Mouse (Mus musculus) testis, adult 2 months (tissue): ENCODE measurements around the gene Abl1. TPM values are rescaled to one million over a fixed set of nuclear protein-coding genes. Genes with fewer than 3 reads are reported as not detected.

ENCODE experiments used
- H3K27ac ChIP-seq: fragments of 200-500 bp; 2 replicates; pipeline ENCODE4 v1.5.1; 2012; ENCODE audit warnings: low read depth, low read length; ENCODE audit not compliant: control insufficient read depth, insufficient read depth
- H3K27me3 ChIP-seq: fragments of 200-500 bp; 2 replicates; pipeline ENCODE4 v1.6.1; 2012; ENCODE audit warnings: mild to moderate bottlenecking, low read length, moderate library complexity; ENCODE audit not compliant: control insufficient read depth, insufficient read depth
- H3K36me3 ChIP-seq: fragments of 200-500 bp; 2 replicates; pipeline ENCODE4 v1.6.1; 2012; ENCODE audit warnings: mild to moderate bottlenecking, low read length; ENCODE audit not compliant: control insufficient read depth, insufficient read depth
- H3K4me1 ChIP-seq: fragments of 200-500 bp; 2 replicates; pipeline ENCODE4 v1.6.1; 2012; ENCODE audit warnings: low read length; ENCODE audit not compliant: control insufficient read depth, insufficient read depth
- H3K4me3 ChIP-seq: fragments of 200-500 bp; 2 replicates; pipeline ENCODE4 v1.5.1; 2012; ENCODE audit warnings: low read depth, mild to moderate bottlenecking, low read length, moderate library complexity, mixed read lengths; ENCODE audit not compliant: control insufficient read depth
- CTCF ChIP-seq: fragments of 200-500 bp; IDR thresholded peaks from 2 replicates; pipeline ENCODE4 v1.5.1; 2012; ENCODE audit warnings: low read depth, mild to moderate bottlenecking, inconsistent platforms, low read length, moderate library complexity; ENCODE audit not compliant: control insufficient read depth, insufficient read depth, insufficient replicate concordance
- POLR2A ChIP-seq: fragments of 200-500 bp; IDR thresholded peaks from 2 replicates; pipeline ENCODE4 v1.6.1; 2012; ENCODE audit warnings: low read depth, mild to moderate bottlenecking, inconsistent platforms, low read length, moderate library complexity; ENCODE audit not compliant: control insufficient read depth
- polyA plus RNA-seq: library from polyadenylated mRNA; depleted of rRNA; stranded (reverse); fragments of >200 nt; gene quantifications from 2 replicates; pipeline ENCODE4 v1.2.3, GENCODE M21; 2012

Gene Abl1
- polyA plus RNA-seq, 1 experiment = 47.4 TPM

GRCm38 (mm10) chr2:31806639-31807382, 118.6 kb downstream of the Abl1 start:
- Histone ChIP-seq H3K27me3 (no peaks in the 10 kb centered on the region), H3K27ac (no peak overlapping the region), H3K4me1 (no peaks in the 10 kb centered on the region), H3K36me3 (peaks cover 2% of the 10 kb centered on the region), H3K4me3 (no peak overlapping the region)
- TF ChIP-seq CTCF = no peak
- no peak for TF ChIP-seq POLR2A

DNA sequence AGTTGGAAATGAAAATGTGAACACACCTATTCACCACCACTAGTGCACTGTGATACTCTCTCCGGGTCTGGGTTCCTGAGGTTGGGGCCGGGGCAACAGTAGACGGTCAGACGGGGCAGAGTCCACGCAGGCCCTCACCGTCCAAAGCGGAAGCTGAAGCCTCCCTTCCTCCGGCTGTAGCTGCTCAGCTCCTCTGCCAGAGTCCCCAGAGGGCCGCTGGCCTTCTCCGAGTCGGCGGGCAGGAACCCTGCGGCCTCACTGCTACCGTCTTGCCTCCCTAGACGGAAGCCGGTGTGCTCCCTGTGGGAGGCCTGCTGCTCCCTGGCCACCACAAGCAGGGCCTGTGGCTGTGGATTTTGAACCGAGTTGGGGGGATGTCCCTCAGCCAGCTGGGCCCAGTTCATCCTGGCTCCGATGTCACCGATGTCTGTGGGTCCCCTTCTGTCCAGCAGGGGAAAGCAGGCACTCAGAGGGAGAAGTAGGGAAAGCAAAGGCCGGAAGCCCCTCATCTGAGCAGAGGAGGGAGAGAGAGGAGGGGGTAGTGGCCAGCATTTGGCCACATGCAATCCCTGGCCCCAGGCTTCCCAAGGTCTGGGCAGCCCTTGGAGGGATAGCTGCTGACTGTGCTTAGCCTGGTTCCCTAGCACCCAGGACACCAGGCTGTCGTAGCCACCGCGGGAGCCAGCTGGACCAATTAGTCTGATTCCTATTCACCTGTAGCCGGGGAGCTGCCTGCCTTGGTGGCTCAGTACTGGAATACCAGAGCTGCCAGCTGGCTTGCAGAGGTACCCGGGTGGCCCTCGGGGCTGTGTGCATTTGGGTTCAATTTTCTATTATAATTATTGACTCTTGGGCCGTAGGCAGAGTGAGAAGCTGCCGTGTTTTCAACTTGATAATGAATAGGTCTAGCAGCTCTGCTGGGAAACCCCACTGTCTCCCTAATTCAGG, 120.5 kb downstream of the Abl1 start:
- Histone ChIP-seq H3K27ac (no peak overlapping the region), H3K36me3 (no peaks in the 10 kb centered on the region), H3K27me3 (no peaks in the 10 kb centered on the region), H3K4me3 (no peak overlapping the region), H3K4me1 (no peaks in the 10 kb centered on the region)
- TF ChIP-seq POLR2A (no peak), CTCF (no peak)

DNA sequence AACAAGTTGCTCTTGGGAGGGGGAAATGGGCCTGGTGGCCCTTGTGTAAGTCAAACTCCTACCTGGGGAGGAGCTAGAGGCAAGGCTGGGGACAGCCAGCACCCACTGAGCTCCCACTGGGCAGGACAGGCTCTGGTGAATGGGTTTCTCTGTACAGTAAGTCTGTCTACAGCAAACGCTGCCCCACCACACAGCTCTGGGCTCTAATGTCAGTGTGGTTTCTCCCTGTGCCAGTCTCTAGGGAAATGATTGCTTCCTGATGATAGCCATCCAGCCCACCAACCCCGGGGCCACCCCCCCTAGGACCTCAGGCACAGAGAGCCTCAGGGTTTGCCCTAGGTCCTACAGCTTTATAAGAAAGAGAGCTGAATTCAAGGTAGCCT, 121.2 kb downstream of the Abl1 start:
- H3K27me3 ChIP-seq = no peaks in the 10 kb centered on the region
- H3K4me3 ChIP-seq = no peak overlapping the region
- no peaks in the 10 kb centered on the region for H3K4me1 ChIP-seq
- no peak for TF ChIP-seq CTCF
- TF ChIP-seq POLR2A = no peak
- no peak overlapping the region for H3K27ac ChIP-seq
- no peaks in the 10 kb centered on the region for H3K36me3 ChIP-seq

- Histone ChIP-seq H3K4me1 (no peaks in the 10 kb centered on the region), H3K36me3 (no peaks in the 10 kb centered on the region), H3K27me3 (no peaks in the 10 kb centered on the region), H3K4me3 (no peak within 1 kb of the TSS), H3K27ac (no peak within 1 kb of the TSS)
- TF ChIP-seq POLR2A = no peak
Measured at GRCm38 (mm10) chr2:31810444-31810843, 122.3 kb downstream of the Abl1 start, which contains the start of gene Qrfp. Gene Qrfp (minus strand): TSS chr2:31810580.

GRCm38 (mm10) chr2:31811086-31811958, 123.1 kb downstream of the Abl1 start:
- Histone ChIP-seq H3K4me3 (no peak overlapping the region), H3K27ac (no peak overlapping the region), H3K36me3 (no peaks in the 10 kb centered on the region), H3K4me1 (no peaks in the 10 kb centered on the region), H3K27me3 (no peaks in the 10 kb centered on the region)
- TF ChIP-seq CTCF (no peak), POLR2A (no peak)

DNA sequence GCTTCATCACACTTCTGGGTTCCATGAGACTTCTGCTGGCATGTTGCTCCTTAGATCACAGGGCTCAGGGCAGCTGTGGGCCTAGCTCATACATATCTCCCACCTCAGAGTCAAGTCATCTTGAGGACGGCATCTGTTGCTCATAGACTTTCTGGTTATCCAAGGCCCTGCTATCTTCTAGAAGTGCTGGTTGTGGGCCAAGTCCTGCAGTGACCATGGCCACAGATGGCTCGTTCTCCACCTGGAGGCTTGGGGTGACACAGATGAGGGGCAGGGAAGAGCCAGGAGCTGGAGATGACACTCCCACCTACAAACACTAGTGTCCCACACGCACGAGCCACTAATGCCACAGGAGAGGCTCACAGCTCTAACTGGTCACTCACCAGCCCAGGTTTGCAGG, 125.5 kb downstream of the Abl1 start:
- Histone ChIP-seq H3K27me3 (no peaks in the 10 kb centered on the region), H3K36me3 (no peaks in the 10 kb centered on the region), H3K4me3 (no peak overlapping the region), H3K4me1 (no peaks in the 10 kb centered on the region), H3K27ac (no peak overlapping the region)
- TF ChIP-seq CTCF (no peak), POLR2A (no peak)

DNA sequence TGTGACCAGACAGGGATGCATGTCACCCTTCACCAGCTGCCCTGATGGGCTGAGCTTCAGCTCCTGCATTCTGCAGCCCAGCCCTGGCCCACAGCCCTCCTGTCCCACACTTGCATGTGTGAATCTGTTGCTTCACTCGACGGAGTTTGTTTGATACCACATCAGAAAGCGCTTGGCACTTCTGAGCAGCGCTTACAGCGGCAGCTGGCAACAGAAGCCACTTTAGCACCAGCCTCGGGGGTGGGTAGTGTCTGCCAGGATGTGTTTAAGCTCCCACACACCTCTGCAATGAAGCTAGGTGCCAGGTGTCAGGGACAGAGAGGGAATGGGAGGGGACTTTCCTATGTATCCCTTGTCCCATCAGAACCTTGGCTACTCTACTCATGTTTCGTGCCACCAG, 126.5 kb downstream of the Abl1 start:
- no peaks in the 10 kb centered on the region for H3K4me1 ChIP-seq
- TF ChIP-seq POLR2A = no peak
- no peak for TF ChIP-seq CTCF
- H3K4me3 ChIP-seq = no peak overlapping the region
- no peaks in the 10 kb centered on the region for H3K36me3 ChIP-seq
- H3K27ac ChIP-seq = no peak overlapping the region
- no peaks in the 10 kb centered on the region for H3K27me3 ChIP-seq
